Mouse (Mus musculus): ENCODE results near the gene Cfi. TPM values are rescaled to one million over a fixed set of nuclear protein-coding genes. Genes with fewer than 3 reads are reported as not detected.

Cfi gene
- 0.14 and 0.22 TPM in 2 replicates for polyA plus RNA-seq (2014; fragmentation: Nextera tagmentation; extraction: Ambion mirVana)

- WGBS, result 72% methylated on average over 6 of the region's 6 CpGs
- Histone ChIP-seq H3K4me2 (ENCODE audit: low read length) (no peak within 1 kb of the TSS), H3K27me3 (replicated peaks; ENCODE audit: control insufficient read depth, insufficient read depth, low read length) (no peaks in the 10 kb centered on the region)
These were observed at the start of gene Cfi for GRCm38 (mm10) chr3:129835388-129835934. Gene Cfi, plus strand, starts transcription at chr3:129835884.

DNA sequence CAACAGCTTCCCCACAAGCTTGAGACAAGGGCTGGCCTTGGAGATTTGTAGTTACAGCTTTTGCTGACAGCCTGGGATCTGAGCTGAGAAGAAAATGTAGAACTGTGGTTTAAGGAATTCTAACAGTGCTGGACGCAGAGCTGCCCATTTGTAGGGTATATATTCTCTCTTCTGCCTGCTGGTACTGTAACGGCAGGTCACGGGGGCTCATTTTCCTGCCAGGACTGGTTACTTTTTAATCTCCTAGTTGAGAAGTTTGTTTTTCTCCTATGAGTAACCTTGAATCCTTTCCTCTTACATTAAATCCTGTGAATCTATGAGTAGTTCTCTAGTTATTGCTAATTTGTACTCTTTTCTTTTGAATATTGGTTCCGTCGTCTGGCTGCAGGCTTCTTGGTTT, 41.9 kb upstream of the Cfi start:
- Histone ChIP-seq H3K27me3 (replicated peaks; ENCODE audit: control insufficient read depth, insufficient read depth, low read length) (no peaks in the 10 kb centered on the region), H3K9ac (ENCODE audit: low read length) (no peak overlapping the region), H3K4me2 (ENCODE audit: low read length) (no peak overlapping the region), H3K36me3 (ENCODE audit: control insufficient read depth, insufficient read depth, low read length) (no peaks in the 10 kb centered on the region), H3K27ac (ENCODE audit: low read depth, low read length) (no peak overlapping the region), H3K4me1 (ENCODE audit: control insufficient read depth, insufficient read depth, low read length) (no peaks in the 10 kb centered on the region), H3K9me3 (replicated peaks; ENCODE audit: control insufficient read depth, low read length) (no peaks in the 10 kb centered on the region), H3K4me3 (ENCODE audit: low read depth, low read length) (no peak overlapping the region)
- ATAC-seq, result no peak
- DNase-seq (ENCODE audit: low spot score), result no peak
- WGBS, result 88% methylated on average over 5 of the region's 5 CpGs

More at GRCm38 (mm10) chr3:129835388-129835934, at the start of gene Cfi:
- H3K9me3 ChIP-seq (replicated peaks; ENCODE audit: control insufficient read depth, low read length), result no peaks in the 10 kb centered on the region
- H3K9ac ChIP-seq (ENCODE audit: low read length), result no peak within 1 kb of the TSS
- H3K4me1 ChIP-seq (ENCODE audit: control insufficient read depth, insufficient read depth, low read length), result no peaks in the 10 kb centered on the region
- no peaks in the 10 kb centered on the region for H3K36me3 ChIP-seq (ENCODE audit: control insufficient read depth, insufficient read depth, low read length)
- no peak within 1 kb of the TSS for H3K27ac ChIP-seq (ENCODE audit: low read depth, low read length)
- DNase-seq (ENCODE audit: low spot score) (no peak), ATAC-seq (no peak)
- H3K4me3 ChIP-seq (ENCODE audit: low read depth, low read length), result no peak within 1 kb of the TSS

- no peak overlapping the region for H3K4me2 ChIP-seq (ENCODE audit: low read length)
- no peak overlapping the region for H3K4me3 ChIP-seq (ENCODE audit: low read depth, low read length)
- H3K27ac ChIP-seq (ENCODE audit: low read depth, low read length), result no peak overlapping the region
- no peak for ATAC-seq
- H3K27me3 ChIP-seq (replicated peaks; ENCODE audit: control insufficient read depth, insufficient read depth, low read length), result no peaks in the 10 kb centered on the region
- no peaks in the 10 kb centered on the region for H3K4me1 ChIP-seq (ENCODE audit: control insufficient read depth, insufficient read depth, low read length)
- no peaks in the 10 kb centered on the region for H3K9me3 ChIP-seq (replicated peaks; ENCODE audit: control insufficient read depth, low read length)
- WGBS, result 85% methylated on average over 5 of the region's 5 CpGs
- H3K36me3 ChIP-seq (ENCODE audit: control insufficient read depth, insufficient read depth, low read length), result no peaks in the 10 kb centered on the region
- DNase-seq (ENCODE audit: low spot score), result no peak
- no peak overlapping the region for H3K9ac ChIP-seq (ENCODE audit: low read length)
These were observed 38.3 kb upstream of the Cfi start for GRCm38 (mm10) chr3:129797341-129797740.

GRCm38 (mm10) chr3:129798551-129798950, 37.1 kb upstream of the Cfi start:
- Histone ChIP-seq H3K27ac (ENCODE audit: low read depth, low read length) (no peak overlapping the region), H3K27me3 (replicated peaks; ENCODE audit: control insufficient read depth, insufficient read depth, low read length) (no peaks in the 10 kb centered on the region), H3K4me1 (ENCODE audit: control insufficient read depth, insufficient read depth, low read length) (no peaks in the 10 kb centered on the region), H3K9me3 (replicated peaks; ENCODE audit: control insufficient read depth, low read length) (no peaks in the 10 kb centered on the region), H3K4me3 (ENCODE audit: low read depth, low read length) (no peak overlapping the region), H3K9ac (ENCODE audit: low read length) (no peak overlapping the region), H3K4me2 (ENCODE audit: low read length) (no peak overlapping the region), H3K36me3 (ENCODE audit: control insufficient read depth, insufficient read depth, low read length) (no peaks in the 10 kb centered on the region)
- WGBS, result 87% methylated on average over 11 of the region's 11 CpGs
- ATAC-seq, result no peak
- DNase-seq (ENCODE audit: low spot score), result no peak

- Histone ChIP-seq H3K36me3 (ENCODE audit: control insufficient read depth, insufficient read depth, low read length) (no peaks in the 10 kb centered on the region), H3K4me2 (ENCODE audit: low read length) (no peak overlapping the region), H3K27me3 (replicated peaks; ENCODE audit: control insufficient read depth, insufficient read depth, low read length) (no peaks in the 10 kb centered on the region), H3K9ac (ENCODE audit: low read length) (no peak overlapping the region), H3K9me3 (replicated peaks; ENCODE audit: control insufficient read depth, low read length) (no peaks in the 10 kb centered on the region), H3K4me3 (ENCODE audit: low read depth, low read length) (no peak overlapping the region), H3K4me1 (ENCODE audit: control insufficient read depth, insufficient read depth, low read length) (no peaks in the 10 kb centered on the region), H3K27ac (ENCODE audit: low read depth, low read length) (no peak overlapping the region)
- ATAC-seq (no peak), DNase-seq (ENCODE audit: low spot score) (no peak)
- 79% methylated on average over 2 of the region's 2 CpGs for WGBS
These were observed 36.7 kb upstream of the Cfi start for GRCm38 (mm10) chr3:129799011-129799410.

GRCm38 (mm10) chr3:129803765-129804164, 31.9 kb upstream of the Cfi start, which contains the start of gene Lrit3:
Gene Lrit3, minus strand, starts transcription at chr3:129804030.
- no peaks in the 10 kb centered on the region for H3K9me3 ChIP-seq (replicated peaks; ENCODE audit: control insufficient read depth, low read length)
- no peaks in the 10 kb centered on the region for H3K4me1 ChIP-seq (ENCODE audit: control insufficient read depth, insufficient read depth, low read length)
- H3K36me3 ChIP-seq (ENCODE audit: control insufficient read depth, insufficient read depth, low read length), result no peaks in the 10 kb centered on the region
- ATAC-seq (no peak), DNase-seq (ENCODE audit: low spot score) (no peak)
- H3K4me3 ChIP-seq (ENCODE audit: low read depth, low read length), result no peak within 1 kb of the TSS
- 75% methylated on average over 10 of the region's 10 CpGs for WGBS
- no peak within 1 kb of the TSS for H3K9ac ChIP-seq (ENCODE audit: low read length)
- H3K27me3 ChIP-seq (replicated peaks; ENCODE audit: control insufficient read depth, insufficient read depth, low read length), result no peaks in the 10 kb centered on the region
- no peak within 1 kb of the TSS for H3K4me2 ChIP-seq (ENCODE audit: low read length)
- no peak within 1 kb of the TSS for H3K27ac ChIP-seq (ENCODE audit: low read depth, low read length)

GRCm38 (mm10) chr3:129820847-129821246, 14.8 kb upstream of the Cfi start:
- Histone ChIP-seq H3K4me1 (ENCODE audit: control insufficient read depth, insufficient read depth, low read length) (no peaks in the 10 kb centered on the region), H3K36me3 (ENCODE audit: control insufficient read depth, insufficient read depth, low read length) (peaks cover 21% of the 10 kb centered on the region), H3K27me3 (replicated peaks; ENCODE audit: control insufficient read depth, insufficient read depth, low read length) (no peaks in the 10 kb centered on the region), H3K4me3 (ENCODE audit: low read depth, low read length) (no peak overlapping the region), H3K9me3 (replicated peaks; ENCODE audit: control insufficient read depth, low read length) (no peaks in the 10 kb centered on the region), H3K4me2 (ENCODE audit: low read length) (no peak overlapping the region), H3K27ac (ENCODE audit: low read depth, low read length) (no peak overlapping the region), H3K9ac (ENCODE audit: low read length) (no peak overlapping the region)
- no peak for DNase-seq (ENCODE audit: low spot score)
- WGBS, result 55% methylated on average over 9 of the region's 9 CpGs
- no peak for ATAC-seq

GRCm38 (mm10) chr3:129821736-129822135, 13.9 kb upstream of the Cfi start:
- 85% methylated on average over 8 of the region's 8 CpGs for WGBS
- no peaks in the 10 kb centered on the region for H3K27me3 ChIP-seq (replicated peaks; ENCODE audit: control insufficient read depth, insufficient read depth, low read length)
- no peaks in the 10 kb centered on the region for H3K9me3 ChIP-seq (replicated peaks; ENCODE audit: control insufficient read depth, low read length)
- H3K36me3 ChIP-seq (ENCODE audit: control insufficient read depth, insufficient read depth, low read length), result peaks cover 28% of the 10 kb centered on the region
- no peak overlapping the region for H3K4me3 ChIP-seq (ENCODE audit: low read depth, low read length)
- H3K4me2 ChIP-seq (ENCODE audit: low read length), result no peak overlapping the region
- H3K27ac ChIP-seq (ENCODE audit: low read depth, low read length), result no peak overlapping the region
- no peak for DNase-seq (ENCODE audit: low spot score)
- no peaks in the 10 kb centered on the region for H3K4me1 ChIP-seq (ENCODE audit: control insufficient read depth, insufficient read depth, low read length)
- no peak for ATAC-seq
- no peak overlapping the region for H3K9ac ChIP-seq (ENCODE audit: low read length)

DNA sequence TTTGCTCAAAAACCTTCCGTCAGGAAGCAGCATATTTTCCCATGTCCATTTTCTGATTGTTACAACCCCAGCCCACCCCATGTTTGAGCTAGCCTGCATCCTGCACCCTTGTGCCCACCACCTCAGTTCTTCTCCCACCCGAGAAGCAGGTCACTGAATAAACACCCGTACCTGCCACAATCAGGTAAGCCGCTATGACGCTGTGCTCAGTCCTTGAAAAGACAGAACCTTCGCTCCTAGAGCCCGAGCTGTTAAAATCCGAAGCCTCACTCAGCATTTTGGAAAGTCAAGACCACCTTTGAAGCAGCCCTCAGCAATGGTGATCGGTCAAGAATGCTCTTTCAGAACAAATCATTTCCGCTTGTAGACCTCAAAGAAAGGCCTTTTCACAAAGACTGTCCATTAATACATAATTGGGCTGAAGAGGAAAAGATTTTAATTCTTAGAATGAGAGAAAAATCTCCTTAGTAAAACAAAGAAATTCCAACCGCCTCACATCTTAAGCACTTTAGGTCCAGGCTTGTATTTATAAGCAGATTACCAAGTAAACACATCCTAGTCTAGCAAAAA, 13.4 kb upstream of the Cfi start, which contains the start of gene Rrh:
Gene Rrh, minus strand, starts transcription at position 382 of the 570 bp plus-strand sequence.
- H3K4me1 ChIP-seq (ENCODE audit: control insufficient read depth, insufficient read depth, low read length), result no peaks in the 10 kb centered on the region
- H3K4me2 ChIP-seq (ENCODE audit: low read length), result no peak within 1 kb of the TSS
- H3K27ac ChIP-seq (ENCODE audit: low read depth, low read length), result no peak within 1 kb of the TSS
- peaks cover 30% of the 10 kb centered on the region for H3K36me3 ChIP-seq (ENCODE audit: control insufficient read depth, insufficient read depth, low read length)
- WGBS, result 32% methylated on average over 11 of the region's 11 CpGs
- ATAC-seq (no peak), DNase-seq (ENCODE audit: low spot score) (no peak)
- H3K9ac ChIP-seq (ENCODE audit: low read length), result no peak within 1 kb of the TSS
- H3K4me3 ChIP-seq (ENCODE audit: low read depth, low read length), result no peak within 1 kb of the TSS
- H3K27me3 ChIP-seq (replicated peaks; ENCODE audit: control insufficient read depth, insufficient read depth, low read length), result no peaks in the 10 kb centered on the region
- no peaks in the 10 kb centered on the region for H3K9me3 ChIP-seq (replicated peaks; ENCODE audit: control insufficient read depth, low read length)
